Mouse (Mus musculus): ENCODE measurements around the gene Mrps30. TPM values are rescaled to one million over a fixed set of nuclear protein-coding genes. Genes with fewer than 3 reads are reported as not detected.

Mrps30 gene
- polyA plus RNA-seq (2012; rRNA removed): 13.9 and 14.1 TPM in 2 replicates

GRCm38 (mm10) chr13:118386511-118387447 is at the start of gene Mrps30, which contains the start of gene B430218F22Rik:
Gene Mrps30 (minus strand): TSS chr13:118387252.
Gene B430218F22Rik (plus strand): TSS chr13:118386630.
- H3K4me1 ChIP-seq (ENCODE audit: control insufficient read depth, insufficient read depth, low read length): no peaks in the 10 kb centered on the region
- peak within 1 kb of the TSS; percentile 67 for H3K27ac ChIP-seq (ENCODE audit: control insufficient read depth, insufficient read depth, low read depth, low read length)
- TF ChIP-seq CTCF (IDR thresholded peaks at IDR 0.05; ENCODE audit: control insufficient read depth, insufficient read depth, insufficient replicate concordance, low read depth, low read length) (no peak), POLR2A (IDR thresholded peaks at IDR 0.05; ENCODE audit: control insufficient read depth, low read depth, low read length) (peak; percentile 66)
- H3K36me3 ChIP-seq (ENCODE audit: control insufficient read depth, insufficient read depth, low read length): no peaks in the 10 kb centered on the region
- peak within 1 kb of the TSS; percentile 89 for H3K4me3 ChIP-seq (ENCODE audit: control insufficient read depth, low read depth, low read length)
- H3K27me3 ChIP-seq (ENCODE audit: control insufficient read depth, insufficient read depth, low read length): no peaks in the 10 kb centered on the region

GRCm38 (mm10) chr13:118420847-118421246 is 33.8 kb upstream of the Mrps30 start:
- no peak overlapping the region for H3K4me3 ChIP-seq (ENCODE audit: control insufficient read depth, low read depth, low read length)
- no peaks in the 10 kb centered on the region for H3K4me1 ChIP-seq (ENCODE audit: control insufficient read depth, insufficient read depth, low read length)
- no peak overlapping the region for H3K27ac ChIP-seq (ENCODE audit: control insufficient read depth, insufficient read depth, low read depth, low read length)
- no peak for TF ChIP-seq POLR2A (IDR thresholded peaks at IDR 0.05; ENCODE audit: control insufficient read depth, low read depth, low read length)
- no peak for TF ChIP-seq CTCF (IDR thresholded peaks at IDR 0.05; ENCODE audit: control insufficient read depth, insufficient read depth, insufficient replicate concordance, low read depth, low read length)
- no peaks in the 10 kb centered on the region for H3K27me3 ChIP-seq (ENCODE audit: control insufficient read depth, insufficient read depth, low read length)
- no peaks in the 10 kb centered on the region for H3K36me3 ChIP-seq (ENCODE audit: control insufficient read depth, insufficient read depth, low read length)

- H3K27ac ChIP-seq (ENCODE audit: control insufficient read depth, insufficient read depth, low read depth, low read length): no peak overlapping the region
- H3K36me3 ChIP-seq (ENCODE audit: control insufficient read depth, insufficient read depth, low read length): no peaks in the 10 kb centered on the region
- no peaks in the 10 kb centered on the region for H3K4me1 ChIP-seq (ENCODE audit: control insufficient read depth, insufficient read depth, low read length)
- H3K4me3 ChIP-seq (ENCODE audit: control insufficient read depth, low read depth, low read length): no peak overlapping the region
- no peaks in the 10 kb centered on the region for H3K27me3 ChIP-seq (ENCODE audit: control insufficient read depth, insufficient read depth, low read length)
- no peak for TF ChIP-seq POLR2A (IDR thresholded peaks at IDR 0.05; ENCODE audit: control insufficient read depth, low read depth, low read length)
- no peak for TF ChIP-seq CTCF (IDR thresholded peaks at IDR 0.05; ENCODE audit: control insufficient read depth, insufficient read depth, insufficient replicate concordance, low read depth, low read length)
Measured at GRCm38 (mm10) chr13:118420408-118420807, 33.4 kb upstream of the Mrps30 start.

- Histone ChIP-seq H3K4me1 (ENCODE audit: control insufficient read depth, insufficient read depth, low read length) (no peaks in the 10 kb centered on the region), H3K27me3 (ENCODE audit: control insufficient read depth, insufficient read depth, low read length) (no peaks in the 10 kb centered on the region), H3K4me3 (ENCODE audit: control insufficient read depth, low read depth, low read length) (no peak overlapping the region), H3K27ac (ENCODE audit: control insufficient read depth, insufficient read depth, low read depth, low read length) (no peak overlapping the region), H3K36me3 (ENCODE audit: control insufficient read depth, insufficient read depth, low read length) (no peaks in the 10 kb centered on the region)
- no peak for TF ChIP-seq POLR2A (IDR thresholded peaks at IDR 0.05; ENCODE audit: control insufficient read depth, low read depth, low read length)
- TF ChIP-seq CTCF (IDR thresholded peaks at IDR 0.05; ENCODE audit: control insufficient read depth, insufficient read depth, insufficient replicate concordance, low read depth, low read length): no peak
Measured at GRCm38 (mm10) chr13:118418163-118418562, 31.1 kb upstream of the Mrps30 start.

GRCm38 (mm10) chr13:118411297-118411992 is 24.4 kb upstream of the Mrps30 start:
- no peak for TF ChIP-seq POLR2A (IDR thresholded peaks at IDR 0.05; ENCODE audit: control insufficient read depth, low read depth, low read length)
- TF ChIP-seq CTCF (IDR thresholded peaks at IDR 0.05; ENCODE audit: control insufficient read depth, insufficient read depth, insufficient replicate concordance, low read depth, low read length): no peak
- Histone ChIP-seq H3K36me3 (ENCODE audit: control insufficient read depth, insufficient read depth, low read length) (no peaks in the 10 kb centered on the region), H3K27ac (ENCODE audit: control insufficient read depth, insufficient read depth, low read depth, low read length) (no peak overlapping the region), H3K4me3 (ENCODE audit: control insufficient read depth, low read depth, low read length) (no peak overlapping the region), H3K27me3 (ENCODE audit: control insufficient read depth, insufficient read depth, low read length) (no peaks in the 10 kb centered on the region), H3K4me1 (ENCODE audit: control insufficient read depth, insufficient read depth, low read length) (no peaks in the 10 kb centered on the region)

- Histone ChIP-seq H3K27me3 (ENCODE audit: control insufficient read depth, insufficient read depth, low read length) (no peaks in the 10 kb centered on the region), H3K27ac (ENCODE audit: control insufficient read depth, insufficient read depth, low read depth, low read length) (no peak overlapping the region), H3K4me1 (ENCODE audit: control insufficient read depth, insufficient read depth, low read length) (no peaks in the 10 kb centered on the region), H3K4me3 (ENCODE audit: control insufficient read depth, low read depth, low read length) (no peak overlapping the region), H3K36me3 (ENCODE audit: control insufficient read depth, insufficient read depth, low read length) (no peaks in the 10 kb centered on the region)
- TF ChIP-seq CTCF (IDR thresholded peaks at IDR 0.05; ENCODE audit: control insufficient read depth, insufficient read depth, insufficient replicate concordance, low read depth, low read length): no peak
- TF ChIP-seq POLR2A (IDR thresholded peaks at IDR 0.05; ENCODE audit: control insufficient read depth, low read depth, low read length): no peak
Measured at GRCm38 (mm10) chr13:118403544-118403943, 16.5 kb upstream of the Mrps30 start.

GRCm38 (mm10) chr13:118400340-118400739 is 13.3 kb upstream of the Mrps30 start:
- Histone ChIP-seq H3K4me3 (ENCODE audit: control insufficient read depth, low read depth, low read length) (no peak overlapping the region), H3K4me1 (ENCODE audit: control insufficient read depth, insufficient read depth, low read length) (no peaks in the 10 kb centered on the region), H3K36me3 (ENCODE audit: control insufficient read depth, insufficient read depth, low read length) (no peaks in the 10 kb centered on the region), H3K27me3 (ENCODE audit: control insufficient read depth, insufficient read depth, low read length) (no peaks in the 10 kb centered on the region), H3K27ac (ENCODE audit: control insufficient read depth, insufficient read depth, low read depth, low read length) (no peak overlapping the region)
- no peak for TF ChIP-seq POLR2A (IDR thresholded peaks at IDR 0.05; ENCODE audit: control insufficient read depth, low read depth, low read length)
- TF ChIP-seq CTCF (IDR thresholded peaks at IDR 0.05; ENCODE audit: control insufficient read depth, insufficient read depth, insufficient replicate concordance, low read depth, low read length): no peak

Data from testis, adult 2 months (tissue).